Mouse (Mus musculus) c-Kit-negative CD71-positive TER-119-positive erythroid progenitor cells, embryonic 14.5 days (primary cell): ENCODE measurements around the gene Sema5b.

Experiments used
- DNase-seq: peaks from one replicate; pipeline ENCODE4 v3.0.0-alpha.2; 2013; ENCODE audit warnings: low read depth, low spot score

The Sema5b gene

DNA sequence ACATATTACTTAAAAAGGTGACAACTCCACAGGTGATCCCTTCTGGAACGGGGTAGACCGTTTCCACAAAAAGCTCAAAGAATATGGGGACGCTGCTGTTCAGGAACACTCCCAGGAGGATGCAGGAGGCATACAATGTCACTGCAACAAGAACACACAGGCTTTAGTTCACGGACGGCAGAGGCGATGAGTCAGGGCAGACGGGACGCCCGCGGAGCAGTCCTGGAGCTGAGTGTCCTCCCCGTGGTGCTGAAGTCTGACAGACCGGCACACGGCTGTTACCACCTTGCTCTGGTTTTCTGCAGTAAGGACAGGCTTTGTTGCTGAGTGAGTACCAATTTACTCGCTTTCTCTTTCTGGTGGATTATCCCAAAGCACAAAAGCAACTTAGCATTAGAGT, 163.9 kb downstream of the Sema5b start:
- DNase-seq, result no peak

GRCm38 (mm10) chr16:35707004-35707403, 166.1 kb downstream of the Sema5b start:
- no peak for DNase-seq

GRCm38 (mm10) chr16:35711004-35711403, 170.1 kb downstream of the Sema5b start:
- DNase-seq, result no peak

- no peak for DNase-seq
These were observed 172.7 kb downstream of the Sema5b start for GRCm38 (mm10) chr16:35713606-35714005.
